Mouse (Mus musculus) myocyte (in vitro differentiated cells): ENCODE results near the gene Nudt7.

Experiments
- MYOD1 ChIP-seq, 3 experiments: IDR thresholded peaks; one replicate each; pipeline ENCODE4 v1.6.1; 2011; ENCODE audit warnings: control low read depth in 2 of 3, low read depth in 2 of 3, mild to moderate bottlenecking in 2 of 3, moderate library complexity in 1 of 3; ENCODE audit not compliant: insufficient read length in 2 of 3, control insufficient read depth in 1 of 3
- POLR2A ChIP-seq: IDR thresholded peaks from one replicate; pipeline ENCODE4 v1.6.1; 2011; ENCODE audit warnings: low read depth, mild to moderate bottlenecking, control low read depth, moderate library complexity; ENCODE audit not compliant: insufficient read length
- POLR2AphosphoS2 ChIP-seq: IDR thresholded peaks from one replicate; pipeline ENCODE4 v1.6.1; 2011; ENCODE audit warnings: low read depth, control low read depth; ENCODE audit not compliant: insufficient read length
- TCF3 ChIP-seq: IDR thresholded peaks from one replicate; pipeline ENCODE4 v1.6.1; 2011; ENCODE audit warnings: low read depth, control low read depth; ENCODE audit not compliant: insufficient read length
- USF1 ChIP-seq: IDR thresholded peaks from one replicate; pipeline ENCODE4 v1.6.1; 2011; ENCODE audit warnings: low read depth, mild to moderate bottlenecking, control low read depth, moderate library complexity

DNA sequence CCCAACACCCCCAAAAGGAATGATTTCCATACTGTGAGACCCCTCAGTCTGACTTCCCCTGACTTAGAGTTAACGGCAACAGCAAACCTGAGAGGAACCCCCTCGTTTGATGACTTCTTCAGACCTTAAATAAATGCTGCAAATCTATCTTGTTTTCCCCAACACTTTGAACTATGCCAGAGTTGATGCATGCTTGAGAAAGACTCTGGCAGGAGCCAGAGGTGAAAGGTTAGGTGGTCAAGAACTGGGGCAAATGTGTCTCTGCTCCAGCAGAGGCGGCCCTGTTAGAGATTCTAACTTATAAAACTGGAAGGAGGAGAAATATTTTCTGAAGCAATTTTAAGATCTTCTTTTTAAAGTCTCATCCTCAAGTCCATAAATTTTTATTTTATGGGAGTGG is 26.3 kb downstream of the Nudt7 start:
- TF ChIP-seq POLR2A (no peak), MYOD1 (IDR thresholded peaks at IDR 0.05; ENCODE audit: control insufficient read depth in 1 of 3, insufficient read length in 2 of 3, low read depth in 2 of 3) (no peak), TCF3 (no peak), POLR2AphosphoS2 (no peak), USF1 (no peak)
